Mouse (Mus musculus): Measurements from ENCODE around the gene Atat1. TPM values are rescaled to one million over a fixed set of nuclear protein-coding genes. Genes with fewer than 3 reads are reported as not detected.
"Not testable (repeated sequence)": the region's sequence is repeated elsewhere in the genome, so short reads cannot be mapped to it uniquely, and the experiment has no call there.

Atat1 gene
- total and polyA plus RNA-seq, 3 experiments: 5.7 to 12.5 (median 10.4) TPM

GRCm38 (mm10) chr17:35958533-35959223 lies 48.8 kb upstream of the Atat1 start:
- Histone ChIP-seq H3K27me3 (replicated peaks) (no peaks in the 10 kb centered on the region), H3K4me1 (ENCODE audit: control insufficient read depth in 1 of 2, insufficient read depth in 2 of 2) (no peaks in the 10 kb centered on the region), H3K9ac (ENCODE audit: insufficient read depth, low read depth) (no peak overlapping the region), H3K36me3 (replicated peaks in 1 of 2; ENCODE audit: control insufficient read depth in 1 of 2, insufficient read depth in 1 of 2, low read length in 1 of 2) (peaks cover 76 to 89% of the 10 kb centered on the region in 2 experiments), H3K9me3 (replicated peaks; ENCODE audit: low read length) (no peaks in the 10 kb centered on the region), H3K79me2 (replicated peaks; ENCODE audit: control insufficient read depth, extremely low read depth, insufficient read depth, poor library complexity, severe bottlenecking) (no peaks in the 10 kb centered on the region), H3K4me3 (replicated peaks in 1 of 3; ENCODE audit: low read depth in 2 of 3, low read length in 2 of 3, poor library complexity in 1 of 3) (no peak overlapping the region), H3K27ac (ENCODE audit: insufficient read depth, low read depth) (no peak overlapping the region), H3K4me2 (ENCODE audit: insufficient read depth, low read depth, poor library complexity, severe bottlenecking) (no peak overlapping the region)
- in situ Hi-C loops (cut with MboI; ENCODE audit: low pct_ligation_motif_present, low pct_unique_long_range_greater_than_20kb, low sequenced_read_pairs) (no loop called here), dilution Hi-C loops (cut with MboI; ENCODE audit: extremely low pct_ligation_motif_present, extremely low pct_unique_long_range_greater_than_20kb, low sequenced_read_pairs) (no loop called here)
- TF ChIP-seq POLR2A (IDR thresholded peaks at IDR 0.05; ENCODE audit: low read depth, low read length) (0 out of 2 replicates have a peak, but pooled peaks have one; percentile 9), TCF12 (IDR thresholded peaks at IDR 0.05; ENCODE audit: low read depth, low read length) (no peak)
- DNase-seq (ENCODE audit: extremely low read depth): no peak

- no peak overlapping the region for H3K4me2 ChIP-seq (ENCODE audit: insufficient read depth, low read depth, poor library complexity, severe bottlenecking)
- H3K27ac ChIP-seq (ENCODE audit: insufficient read depth, low read depth): no peak overlapping the region
- H3K79me2 ChIP-seq (replicated peaks; ENCODE audit: control insufficient read depth, extremely low read depth, insufficient read depth, poor library complexity, severe bottlenecking): no peaks in the 10 kb centered on the region
- no peak for DNase-seq (ENCODE audit: extremely low read depth)
- TF ChIP-seq IRF4 (IDR thresholded peaks at IDR 0.05; ENCODE audit: low read depth, low read length): no peak
- TF ChIP-seq POLR2AphosphoS2 (IDR thresholded peaks at IDR 0.05; ENCODE audit: low read depth, low read length): 0 out of 2 replicates have a peak, but pooled peaks have one; percentile 50
- dilution Hi-C loops (cut with MboI; ENCODE audit: extremely low pct_ligation_motif_present, extremely low pct_unique_long_range_greater_than_20kb, low sequenced_read_pairs) (no loop called here), in situ Hi-C loops (cut with MboI; ENCODE audit: low pct_ligation_motif_present, low pct_unique_long_range_greater_than_20kb, low sequenced_read_pairs) (no loop called here)
- H3K9ac ChIP-seq (ENCODE audit: insufficient read depth, low read depth): no peak overlapping the region
- H3K4me1 ChIP-seq (ENCODE audit: control insufficient read depth in 1 of 2, insufficient read depth in 2 of 2): no peaks in the 10 kb centered on the region
- H3K36me3 ChIP-seq (replicated peaks in 1 of 2; ENCODE audit: control insufficient read depth in 1 of 2, insufficient read depth in 1 of 2, low read length in 1 of 2): peaks cover 41 to 49% of the 10 kb centered on the region in 2 experiments
- no peak overlapping the region for H3K4me3 ChIP-seq (replicated peaks in 1 of 3; ENCODE audit: low read depth in 2 of 3, low read length in 2 of 3, poor library complexity in 1 of 3)
- H3K27me3 ChIP-seq (replicated peaks): no peaks in the 10 kb centered on the region
- H3K9me3 ChIP-seq (replicated peaks; ENCODE audit: low read length): no peaks in the 10 kb centered on the region
Measured at GRCm38 (mm10) chr17:35954665-35955064, 44.8 kb upstream of the Atat1 start.

- H3K27me3 ChIP-seq (replicated peaks); H3K9me3 ChIP-seq (replicated peaks; ENCODE audit: low read length); H3K9ac ChIP-seq (ENCODE audit: insufficient read depth, low read depth); dilution Hi-C loops (cut with MboI; ENCODE audit: extremely low pct_ligation_motif_present, extremely low pct_unique_long_range_greater_than_20kb, low sequenced_read_pairs); H3K4me1 ChIP-seq (ENCODE audit: control insufficient read depth in 1 of 2, insufficient read depth in 2 of 2); H3K27ac ChIP-seq (ENCODE audit: insufficient read depth, low read depth); DNase-seq (ENCODE audit: extremely low read depth); H3K4me2 ChIP-seq (ENCODE audit: insufficient read depth, low read depth, poor library complexity, severe bottlenecking); H3K79me2 ChIP-seq (replicated peaks; ENCODE audit: control insufficient read depth, extremely low read depth, insufficient read depth, poor library complexity, severe bottlenecking); in situ Hi-C loops (cut with MboI; ENCODE audit: low pct_ligation_motif_present, low pct_unique_long_range_greater_than_20kb, low sequenced_read_pairs); H3K4me3 ChIP-seq (replicated peaks in 1 of 3; ENCODE audit: low read depth in 2 of 3, low read length in 2 of 3, poor library complexity in 1 of 3): not testable (repeated sequence)
- H3K36me3 ChIP-seq (replicated peaks in 1 of 2; ENCODE audit: control insufficient read depth in 1 of 2, insufficient read depth in 1 of 2, low read length in 1 of 2): peaks cover 21 to 28% of the 10 kb centered on the region in 2 experiments
Measured at GRCm38 (mm10) chr17:35952559-35952958, 42.7 kb upstream of the Atat1 start.

- H3K4me1 ChIP-seq (ENCODE audit: control insufficient read depth in 1 of 2, insufficient read depth in 2 of 2); H3K9me3 ChIP-seq (replicated peaks; ENCODE audit: low read length); DNase-seq (ENCODE audit: extremely low read depth); H3K9ac ChIP-seq (ENCODE audit: insufficient read depth, low read depth); H3K27me3 ChIP-seq (replicated peaks); dilution Hi-C loops (cut with MboI; ENCODE audit: extremely low pct_ligation_motif_present, extremely low pct_unique_long_range_greater_than_20kb, low sequenced_read_pairs); H3K4me3 ChIP-seq (replicated peaks in 1 of 3; ENCODE audit: low read depth in 2 of 3, low read length in 2 of 3, poor library complexity in 1 of 3); H3K79me2 ChIP-seq (replicated peaks; ENCODE audit: control insufficient read depth, extremely low read depth, insufficient read depth, poor library complexity, severe bottlenecking); in situ Hi-C loops (cut with MboI; ENCODE audit: low pct_ligation_motif_present, low pct_unique_long_range_greater_than_20kb, low sequenced_read_pairs); H3K27ac ChIP-seq (ENCODE audit: insufficient read depth, low read depth); H3K4me2 ChIP-seq (ENCODE audit: insufficient read depth, low read depth, poor library complexity, severe bottlenecking): not testable (repeated sequence)
- H3K36me3 ChIP-seq (replicated peaks in 1 of 2; ENCODE audit: control insufficient read depth in 1 of 2, insufficient read depth in 1 of 2, low read length in 1 of 2): peaks cover 5 to 12% of the 10 kb centered on the region in 2 experiments
Measured at GRCm38 (mm10) chr17:35950946-35951345, 41.1 kb upstream of the Atat1 start.

All from CH12.LX (cell line).